Mouse (Mus musculus): ENCODE measurements around the gene Zfp831.

- no peak for TF ChIP-seq POLR2A (IDR thresholded peaks at IDR 0.05; ENCODE audit: control insufficient read depth, low read depth, low read length)
- TF ChIP-seq CTCF (IDR thresholded peaks at IDR 0.05; ENCODE audit: control insufficient read depth, insufficient read depth, insufficient replicate concordance, low read depth, low read length): no peak
These were observed 43.5 kb upstream of the Zfp831 start for GRCm38 (mm10) chr2:174599853-174600271.
